Mouse (Mus musculus): ENCODE measurements at regions not wholly inside any gene's neighbourhood (a gene's known extent, or its start where the extent isn't known, plus 50 kb on each side); places are given as distances from the start of the nearest gene placed in this dataset.

DNA sequence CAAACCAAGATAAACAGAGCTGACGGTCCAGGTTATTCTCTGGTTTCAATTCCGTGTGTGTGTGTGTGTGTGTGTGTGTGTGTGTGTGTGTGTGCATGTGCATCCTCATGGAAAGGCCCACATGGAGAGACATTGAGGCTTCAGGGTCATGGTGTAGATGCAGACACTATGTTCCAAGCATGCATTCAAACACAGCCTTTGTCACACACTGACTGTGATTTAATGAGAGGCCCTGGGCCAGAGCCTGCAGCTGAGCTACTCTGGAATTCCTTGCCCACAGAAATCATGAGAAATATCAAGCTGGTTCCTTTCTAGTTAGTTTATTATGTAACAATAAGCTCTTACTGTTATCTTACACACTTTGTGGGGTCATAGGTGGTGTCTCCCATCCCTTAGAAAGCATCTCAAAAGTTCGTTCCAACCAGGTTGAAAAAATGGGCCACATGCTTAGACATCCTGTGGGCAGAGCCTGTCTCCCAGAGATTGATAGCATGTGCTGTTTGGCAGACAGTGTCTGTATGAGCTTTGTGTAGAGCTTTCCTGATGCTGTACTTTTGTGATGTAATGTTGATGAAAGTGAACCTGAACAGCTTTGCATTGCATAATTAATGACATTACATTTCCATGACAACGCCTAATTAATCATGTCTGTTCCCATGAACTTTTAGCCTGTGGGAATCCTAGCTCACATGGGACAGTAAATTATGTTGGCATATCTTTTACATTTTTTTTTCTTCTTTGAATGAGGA lies 62.8 kb upstream of the Tpm1 start:
- H3K4me1 ChIP-seq, result peaks cover 60% of the 10 kb centered on the region
- H3K27ac ChIP-seq (replicated peaks), result no peak overlapping the region
- H3K4me3 ChIP-seq, result no peak overlapping the region
- 86% methylated on average over 4 of the region's 4 CpGs for WGBS
- no peaks in the 10 kb centered on the region for H3K27me3 ChIP-seq (replicated peaks; ENCODE audit: low read depth, poor library complexity, severe bottlenecking)
- H3K9me3 ChIP-seq, result no peaks in the 10 kb centered on the region
- H3K36me3 ChIP-seq (replicated peaks), result no peaks in the 10 kb centered on the region
- DNase-seq (ENCODE audit: low spot score), result no peak

DNA sequence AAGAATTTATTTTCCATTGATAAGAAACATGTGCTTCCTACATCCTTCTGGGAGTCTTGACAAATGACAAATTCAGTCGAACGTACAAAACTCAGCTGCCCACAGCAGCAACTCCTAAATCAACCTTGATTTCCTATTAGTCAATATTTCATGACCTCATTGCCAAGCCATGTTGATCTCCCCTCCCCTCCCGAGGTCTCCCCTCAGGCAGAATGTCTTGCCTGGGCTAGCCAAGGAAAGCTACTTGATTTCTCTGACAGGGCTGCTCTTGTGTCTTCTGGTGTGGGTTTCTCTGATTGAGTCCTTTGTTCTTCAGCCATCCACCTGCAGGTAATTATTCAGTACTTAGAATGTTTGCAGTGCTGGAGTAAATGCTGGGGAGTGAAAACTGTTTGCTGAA lies 58.7 kb upstream of the Tpm1 start:
- DNase-seq (ENCODE audit: low spot score), result peak; percentile 62
- no peaks in the 10 kb centered on the region for H3K9me3 ChIP-seq
- H3K4me1 ChIP-seq, result peaks cover 58% of the 10 kb centered on the region
- 42% methylated on average over 3 of the region's 3 CpGs for WGBS
- no peaks in the 10 kb centered on the region for H3K36me3 ChIP-seq (replicated peaks)
- H3K27ac ChIP-seq (replicated peaks), result 0 out of 2 replicates have a peak overlapping the region, but pooled peaks have one; percentile 46
- no peaks in the 10 kb centered on the region for H3K27me3 ChIP-seq (replicated peaks; ENCODE audit: low read depth, poor library complexity, severe bottlenecking)
- no peak overlapping the region for H3K4me3 ChIP-seq

DNA sequence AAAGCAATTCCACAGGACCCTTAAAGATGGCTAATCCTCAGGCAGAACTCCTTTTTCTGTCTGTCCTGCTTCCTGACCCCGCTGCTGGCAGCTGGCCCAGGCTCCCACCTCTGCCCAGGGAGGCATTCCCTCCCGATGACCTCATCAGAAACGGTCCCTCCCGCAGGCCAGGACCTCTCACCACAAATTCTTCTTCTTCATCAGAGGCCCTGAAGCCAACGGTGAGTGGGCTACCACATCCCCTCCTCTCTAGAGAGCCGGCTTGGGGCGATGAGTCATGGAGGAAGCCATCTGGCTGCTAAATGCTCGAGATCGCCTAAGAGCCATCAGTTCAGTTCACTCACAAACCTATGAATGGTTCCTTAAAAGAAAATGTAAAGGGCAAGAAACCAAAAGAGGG lies 56.7 kb upstream of the Tpm1 start:
- no peaks in the 10 kb centered on the region for H3K36me3 ChIP-seq (replicated peaks)
- H3K27ac ChIP-seq (replicated peaks), result peak overlapping the region; percentile 74
- H3K27me3 ChIP-seq (replicated peaks; ENCODE audit: low read depth, poor library complexity, severe bottlenecking), result no peaks in the 10 kb centered on the region
- H3K4me1 ChIP-seq, result peaks cover 55% of the 10 kb centered on the region
- 21% methylated on average over 9 of the region's 9 CpGs for WGBS
- peak; percentile 56 for DNase-seq (ENCODE audit: low spot score)
- H3K4me3 ChIP-seq, result no peak overlapping the region
- H3K9me3 ChIP-seq, result no peaks in the 10 kb centered on the region

DNA sequence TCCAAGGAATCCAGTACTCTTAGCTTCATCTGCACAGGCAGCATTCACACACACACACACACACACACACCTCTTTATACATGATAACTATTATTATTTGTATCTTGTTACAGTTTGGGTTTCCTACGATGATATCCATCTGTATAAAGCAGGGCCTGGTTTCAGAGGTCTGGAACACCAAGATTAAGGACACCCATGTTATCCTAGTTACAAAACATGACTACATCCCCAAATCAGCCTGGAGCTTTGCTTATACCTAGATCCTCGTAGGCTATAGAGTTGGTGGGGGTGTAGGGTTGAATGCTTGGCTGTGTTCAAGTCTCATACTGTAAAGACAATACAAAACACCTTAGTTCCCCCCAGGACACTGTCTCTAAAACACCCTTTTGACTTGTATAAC lies 56.0 kb upstream of the Tpm1 start:
- DNase-seq (ENCODE audit: low spot score), result no peak
- Histone ChIP-seq H3K4me1 (peaks cover 52% of the 10 kb centered on the region), H3K27me3 (replicated peaks; ENCODE audit: low read depth, poor library complexity, severe bottlenecking) (no peaks in the 10 kb centered on the region), H3K9me3 (no peaks in the 10 kb centered on the region), H3K27ac (replicated peaks) (no peak overlapping the region; the same call in 1 of the 2 replicates), H3K4me3 (no peak overlapping the region), H3K36me3 (replicated peaks) (no peaks in the 10 kb centered on the region)
- WGBS, result 81% methylated on average over 2 of the region's 2 CpGs

DNA sequence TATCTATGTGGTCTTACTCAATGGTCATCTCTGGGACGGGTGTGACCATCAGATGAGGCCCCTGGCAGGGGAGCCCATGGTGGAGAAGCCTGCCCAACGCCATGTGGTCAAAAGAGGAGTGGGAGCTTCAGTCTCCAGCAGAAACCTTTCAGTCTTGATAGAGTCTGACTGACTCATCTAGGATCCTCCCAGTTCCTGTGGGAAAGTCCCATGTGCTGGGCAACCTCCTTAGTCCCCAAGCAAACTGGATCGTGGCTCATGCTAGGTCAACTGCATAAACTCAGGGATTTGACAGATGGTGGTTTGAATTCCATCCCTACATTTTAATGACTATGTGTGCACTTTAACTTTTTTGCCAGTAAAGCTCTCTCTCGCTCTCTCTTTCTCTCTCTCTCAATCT lies 55.4 kb upstream of the Tpm1 start:
- Histone ChIP-seq H3K4me1 (peaks cover 54% of the 10 kb centered on the region), H3K27me3 (replicated peaks; ENCODE audit: low read depth, poor library complexity, severe bottlenecking) (no peaks in the 10 kb centered on the region), H3K36me3 (replicated peaks) (no peaks in the 10 kb centered on the region), H3K4me3 (no peak overlapping the region), H3K9me3 (no peaks in the 10 kb centered on the region), H3K27ac (replicated peaks) (no peak overlapping the region)
- 80% methylated on average over 4 of the region's 4 CpGs for WGBS
- DNase-seq (ENCODE audit: low spot score), result no peak

DNA sequence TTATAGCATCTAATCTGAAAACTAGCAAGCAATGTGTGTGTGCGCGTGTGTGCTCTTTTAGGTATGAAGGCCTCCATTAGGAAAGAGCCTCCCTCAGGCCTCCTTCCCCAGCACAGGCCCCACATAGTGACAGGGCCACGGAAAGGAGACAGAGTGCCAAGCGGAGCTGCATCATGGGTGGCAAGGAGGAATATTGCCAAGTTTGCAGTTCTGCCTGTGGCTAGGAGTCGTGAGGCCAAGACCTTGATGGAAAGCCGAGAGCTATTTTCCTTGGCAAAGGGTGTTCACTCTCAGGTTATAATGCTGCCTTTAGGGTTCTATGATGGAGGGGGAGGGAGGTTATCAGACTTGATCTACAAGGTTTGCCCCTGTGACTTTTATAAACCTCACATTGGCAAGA lies 53.4 kb upstream of the Tpm1 start:
- peaks cover 51% of the 10 kb centered on the region for H3K4me1 ChIP-seq
- 76% methylated on average over 6 of the region's 6 CpGs for WGBS
- no peak for DNase-seq (ENCODE audit: low spot score)
- no peak overlapping the region for H3K27ac ChIP-seq (replicated peaks)
- no peaks in the 10 kb centered on the region for H3K27me3 ChIP-seq (replicated peaks; ENCODE audit: low read depth, poor library complexity, severe bottlenecking)
- no peaks in the 10 kb centered on the region for H3K9me3 ChIP-seq
- H3K36me3 ChIP-seq (replicated peaks), result no peaks in the 10 kb centered on the region
- H3K4me3 ChIP-seq, result no peak overlapping the region

DNA sequence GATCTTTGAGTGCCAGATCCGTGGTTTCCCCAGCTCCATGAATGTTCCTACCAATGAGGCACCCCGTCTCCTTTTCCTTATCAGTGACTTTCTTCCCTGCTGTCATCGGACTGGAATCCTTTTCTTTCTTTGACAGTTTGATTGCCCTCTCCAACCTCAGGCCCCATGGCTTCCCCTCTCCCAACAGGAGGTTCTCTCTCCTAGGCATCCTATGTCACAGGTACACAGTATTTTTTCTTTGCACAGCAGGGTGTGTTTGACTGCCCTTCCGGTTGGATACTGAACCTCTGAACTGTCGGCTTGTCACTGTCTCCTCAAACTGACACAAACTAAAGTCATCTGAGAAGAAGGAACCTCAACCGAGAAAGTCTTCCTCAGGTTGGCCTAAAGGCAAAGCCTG lies 50.3 kb upstream of the Tpm1 start:
- Histone ChIP-seq H3K27ac (replicated peaks) (no peak overlapping the region; the same call in 1 of the 2 replicates), H3K36me3 (replicated peaks) (no peaks in the 10 kb centered on the region), H3K9me3 (no peaks in the 10 kb centered on the region), H3K4me1 (peaks cover 26% of the 10 kb centered on the region), H3K27me3 (replicated peaks; ENCODE audit: low read depth, poor library complexity, severe bottlenecking) (no peaks in the 10 kb centered on the region), H3K4me3 (no peak overlapping the region)
- WGBS, result 55% methylated on average over 6 of the region's 6 CpGs
- no peak for DNase-seq (ENCODE audit: low spot score)

Measured in embryonic facial prominence, embryonic 10.5 days (tissue).